Comparison of ENCODE assay signal across 23 mouse cellular contexts in genomic region chr10:19150766-19151165, GRCm38 (mm10).
"Had no signal": no experiment of that assay in that cellular context is flagged by ENCODE, and none has a peak within 500 bp of the region (broad histone marks: within the 10 kb centered on the region; RNA-seq: fewer than 3 reads in every experiment).

No protein-coding gene starts in this region.

- H3K4me2 ChIP-seq: heart, embryonic 12.5 days; hindbrain, embryonic 13.5 days; hindbrain, embryonic 15.5 days; kidney, embryonic 15.5 days; limb, embryonic 12.5 days; liver, embryonic 11.5 days; liver, embryonic 13.5 days had no signal

- H3K9ac ChIP-seq: heart, embryonic 12.5 days; hindbrain, embryonic 13.5 days; hindbrain, embryonic 15.5 days; kidney, embryonic 15.5 days; limb, embryonic 12.5 days; liver, embryonic 13.5 days had no signal

- DNase-seq: gastrocnemius, postnatal 10 days; gastrocnemius, postnatal 25 days; heart, adult 18-20 months; heart, postnatal 10 days; kidney, adult 11 months; kidney, adult 2 months; kidney, adult 9 months; kidney, postnatal 14 days; kidney, postnatal 36 days; liver; liver, embryonic 13.5 days had no signal

- H3K4me3 ChIP-seq: heart, embryonic 10.5 days; heart, embryonic 12.5 days; hindbrain, embryonic 13.5 days; hindbrain, embryonic 15.5 days; kidney, embryonic 15.5 days; left cerebral cortex, adult 2 months; limb, embryonic 10.5 days; limb, embryonic 12.5 days; liver, embryonic 13.5 days had no signal

- H3K9me3 ChIP-seq: heart, embryonic 10.5 days; heart, embryonic 12.5 days; hindbrain, embryonic 13.5 days; hindbrain, embryonic 15.5 days; kidney, embryonic 15.5 days; limb, embryonic 10.5 days; limb, embryonic 12.5 days; liver, embryonic 13.5 days had no signal

- H3K4me1 ChIP-seq: heart, embryonic 10.5 days; hindbrain, embryonic 13.5 days; hindbrain, embryonic 15.5 days; kidney, embryonic 15.5 days; limb, embryonic 10.5 days; limb, embryonic 12.5 days; liver, embryonic 13.5 days had no signal

- H3K27ac ChIP-seq: heart, embryonic 10.5 days; hindbrain, embryonic 13.5 days; hindbrain, embryonic 15.5 days; hindbrain, postnatal 0 days; kidney, embryonic 15.5 days; kidney, postnatal 0 days; left cerebral cortex, adult 2 months; limb, embryonic 10.5 days; limb, embryonic 12.5 days; liver, embryonic 13.5 days had no signal

- H3K36me3 ChIP-seq: heart, embryonic 10.5 days; heart, embryonic 12.5 days; hindbrain, embryonic 13.5 days; hindbrain, embryonic 15.5 days; kidney, embryonic 15.5 days; limb, embryonic 10.5 days; limb, embryonic 12.5 days; liver, embryonic 13.5 days had no signal

- H3K27me3 ChIP-seq: heart, embryonic 12.5 days; hindbrain, embryonic 13.5 days; hindbrain, embryonic 15.5 days; kidney, embryonic 15.5 days; limb, embryonic 12.5 days; liver, embryonic 13.5 days had no signal

- ATAC-seq: hindbrain, postnatal 0 days; intestine, embryonic 16.5 days had no signal
